Mouse (Mus musculus): ENCODE measurements around the gene Alkbh6.

Gene Alkbh6

GRCm38 (mm10) chr7:30308076-30309005 is at the start of gene Alkbh6:
TSS of gene Alkbh6 (plus strand) at chr7:30308717.
- DNase-seq (ENCODE audit: low spot score), result peak; percentile 94

GRCm38 (mm10) chr7:30265041-30265440 is 43.5 kb upstream of the Alkbh6 start:
- DNase-seq (ENCODE audit: low spot score), result peak; percentile 28

GRCm38 (mm10) chr7:30265531-30265930 is 43.0 kb upstream of the Alkbh6 start:
- DNase-seq (ENCODE audit: low spot score), result no peak

- DNase-seq (ENCODE audit: low spot score), result no peak
Observed at GRCm38 (mm10) chr7:30265935-30266334, 42.6 kb upstream of the Alkbh6 start.

- DNase-seq (ENCODE audit: low spot score), result no peak
Observed at GRCm38 (mm10) chr7:30266780-30267179, 41.7 kb upstream of the Alkbh6 start.

GRCm38 (mm10) chr7:30269641-30270040 is 38.9 kb upstream of the Alkbh6 start:
- DNase-seq (ENCODE audit: low spot score), result no peak

GRCm38 (mm10) chr7:30274383-30274782 is 34.1 kb upstream of the Alkbh6 start:
- DNase-seq (ENCODE audit: low spot score), result no peak

- no peak for DNase-seq (ENCODE audit: low spot score)
Observed at GRCm38 (mm10) chr7:30278911-30279310, 29.6 kb upstream of the Alkbh6 start.

DNA sequence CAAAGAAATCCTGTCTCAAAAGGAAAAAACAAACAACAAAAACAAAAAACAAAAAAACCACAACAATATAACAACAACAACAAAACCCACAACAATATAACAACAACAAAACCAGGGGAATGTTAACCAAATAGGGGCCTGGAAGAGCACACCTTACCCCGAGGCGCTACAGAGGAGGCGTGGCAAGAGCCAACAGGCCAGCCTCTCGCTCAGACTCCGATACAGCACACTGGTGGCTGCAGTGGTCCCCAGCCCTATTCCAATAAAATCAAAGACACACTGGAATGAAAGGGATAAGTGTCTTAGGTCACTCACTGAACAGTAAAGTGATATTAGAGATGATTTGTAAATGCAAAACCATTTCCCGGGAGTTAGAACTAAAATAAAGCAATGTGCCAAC is 29.0 kb upstream of the Alkbh6 start:
- DNase-seq (ENCODE audit: low spot score), result no peak

GRCm38 (mm10) chr7:30279951-30280669 is 28.4 kb upstream of the Alkbh6 start, which contains the start of the genes Thap8 and Wdr62:
TSS of gene Thap8 (plus strand) at chr7:30280094.
TSS of gene Wdr62 (minus strand) at chr7:30280419.
- DNase-seq (ENCODE audit: low spot score), result peak; percentile 86

GRCm38 (mm10) chr7:30280670-30281138 is 27.8 kb upstream of the Alkbh6 start:
- peak; percentile 83 for DNase-seq (ENCODE audit: low spot score)

DNA sequence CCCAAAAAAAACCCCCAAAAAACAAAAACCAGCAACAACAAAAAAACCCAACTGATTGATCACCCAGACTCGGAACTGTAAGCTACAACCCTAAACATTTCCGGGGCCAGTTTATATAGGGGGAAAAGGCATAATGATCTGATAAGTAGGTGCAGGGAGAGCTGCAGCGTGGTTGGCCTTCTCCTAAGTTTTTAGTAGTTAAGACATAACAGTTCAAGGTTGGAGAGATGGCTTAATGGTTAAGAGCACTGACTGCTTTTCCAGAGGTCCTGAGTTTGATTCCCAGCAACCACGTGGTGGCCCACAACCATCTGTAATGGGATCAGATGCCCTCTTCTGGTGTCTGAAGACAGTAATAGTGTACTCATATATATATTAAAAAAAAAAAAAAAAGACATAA is 27.0 kb upstream of the Alkbh6 start:
- DNase-seq (ENCODE audit: low spot score), result no peak

- no peak for DNase-seq (ENCODE audit: low spot score)
Observed at GRCm38 (mm10) chr7:30282740-30283139, 25.8 kb upstream of the Alkbh6 start.

DNA sequence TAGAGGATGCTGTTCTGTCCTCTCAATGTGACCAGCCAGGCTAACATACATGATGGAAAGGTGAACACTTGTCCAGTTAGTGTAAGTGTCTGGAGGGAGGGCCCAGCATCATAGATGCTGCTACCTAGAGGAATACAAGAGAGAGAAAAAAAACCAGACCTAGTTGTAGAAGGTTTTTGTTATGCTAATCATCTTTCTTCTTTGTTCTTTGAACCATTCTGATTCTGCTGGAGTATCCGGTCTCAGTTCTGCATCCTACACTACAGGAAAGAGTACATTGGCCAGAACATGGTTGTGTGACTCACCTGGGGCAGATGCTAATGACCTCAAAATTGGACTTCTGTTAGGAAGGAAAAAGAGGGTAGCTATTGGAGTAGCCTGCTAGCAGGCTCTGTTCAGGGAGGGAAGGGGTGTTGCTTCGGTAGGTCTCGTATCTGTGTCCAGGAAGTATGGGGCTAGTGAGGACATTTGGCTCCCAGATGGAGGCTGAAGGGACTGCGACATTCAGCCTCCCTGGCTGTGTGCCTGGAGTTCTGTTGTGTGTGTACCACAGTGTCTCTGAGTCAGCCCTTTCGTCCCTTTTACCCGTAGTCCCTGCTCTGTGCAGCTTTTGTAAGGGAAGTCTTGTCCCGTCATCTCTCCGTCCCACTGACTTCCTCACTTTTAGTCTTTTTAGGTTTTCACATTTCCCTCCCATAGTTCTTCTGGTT is 21.7 kb upstream of the Alkbh6 start:
- no peak for DNase-seq (ENCODE audit: low spot score)

- DNase-seq (ENCODE audit: low spot score), result no peak
Observed at GRCm38 (mm10) chr7:30288046-30288445, 20.5 kb upstream of the Alkbh6 start.

GRCm38 (mm10) chr7:30289071-30289713 is 19.3 kb upstream of the Alkbh6 start:
- DNase-seq (ENCODE audit: low spot score), result no peak

GRCm38 (mm10) chr7:30289714-30290399 is 18.7 kb upstream of the Alkbh6 start:
- DNase-seq (ENCODE audit: low spot score), result no peak

DNA sequence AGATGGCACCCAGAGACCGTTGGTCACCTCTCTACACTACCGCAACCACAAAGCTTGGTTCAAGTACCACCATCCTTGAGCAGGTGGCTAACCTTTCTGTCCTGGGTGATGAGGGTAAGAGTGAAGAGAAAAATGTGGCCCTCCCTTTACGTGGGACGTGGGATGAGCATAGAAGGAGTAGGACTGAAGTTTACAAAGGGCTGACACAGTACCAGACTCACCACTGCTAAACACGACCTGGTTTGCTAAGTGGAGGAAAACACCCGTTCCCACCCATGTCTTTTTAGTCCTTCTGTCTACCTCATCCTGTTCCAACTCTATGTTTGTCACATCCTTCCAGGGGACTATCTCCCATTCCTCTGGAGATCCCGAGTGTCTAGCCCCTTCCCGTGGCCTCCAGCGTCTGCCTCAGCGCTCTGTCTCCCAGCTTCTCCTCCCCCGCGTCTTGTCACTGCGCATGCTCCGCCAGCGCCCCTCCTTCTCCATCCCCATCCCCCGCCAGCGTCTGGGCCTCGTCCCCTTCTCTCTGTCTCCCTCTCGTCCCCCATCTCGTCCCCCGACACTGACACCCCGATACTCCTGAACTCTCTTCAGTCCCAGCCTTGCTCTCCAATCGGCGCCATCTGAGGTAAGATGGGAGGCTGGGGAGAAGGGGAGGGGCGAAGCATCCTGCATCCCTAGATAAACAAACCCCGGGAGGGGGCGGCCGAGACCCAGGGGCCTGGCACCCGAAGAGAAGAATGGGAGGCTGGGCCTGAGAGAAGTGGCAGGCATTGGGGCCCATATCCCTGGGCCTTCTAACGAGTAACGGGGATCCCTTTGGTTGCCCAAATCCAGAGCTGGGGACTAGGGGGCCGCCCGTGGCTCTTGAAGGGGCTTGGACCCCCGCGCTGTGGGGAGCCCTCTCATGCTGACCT is 17.0 kb upstream of the Alkbh6 start, which contains the start of gene Clip3:
Gene Clip3, plus strand, starts transcription at position 514 of the 917 bp plus-strand sequence.
- DNase-seq (ENCODE audit: low spot score), result peak; percentile 61

- DNase-seq (ENCODE audit: low spot score), result no peak
Observed at GRCm38 (mm10) chr7:30293795-30294194, 14.7 kb upstream of the Alkbh6 start.

- DNase-seq (ENCODE audit: low spot score), result no peak
Observed at GRCm38 (mm10) chr7:30294296-30294695, 14.2 kb upstream of the Alkbh6 start.
